Mouse (Mus musculus): ENCODE measurements around the gene Bik. TPM values are rescaled to one million over a fixed set of nuclear protein-coding genes. Genes with fewer than 3 reads are reported as not detected.

Bik gene
- total and polyA plus RNA-seq, 3 experiments, result 7.6 to 10.2 TPM; not detected in 1

GRCm38 (mm10) chr15:83563327-83563856, 36.7 kb downstream of the Bik start, which contains the start of the genes Tspo and Mcat (continued):
- no peak for TF ChIP-seq EP300 (IDR thresholded peaks at IDR 0.05; ENCODE audit: low read depth in 1 of 2, low read length in 2 of 2)
- TF ChIP-seq MYB (IDR thresholded peaks at IDR 0.05; ENCODE audit: low read depth, low read length), result no peak

GRCm38 (mm10) chr15:83563857-83564651, 37.4 kb downstream of the Bik start:
- Histone ChIP-seq H3K9ac (ENCODE audit: control insufficient read depth, low read depth, low read length, poor library complexity, severe bottlenecking) (peak overlapping the region; percentile 74), H3K27ac (ENCODE audit: control insufficient read depth, low read depth, low read length) (peak overlapping the region; percentile 58), H3K4me1 (ENCODE audit: control insufficient read depth in 1 of 2, insufficient read depth in 2 of 2, low read length in 2 of 2) (peaks cover 9 to 31% of the 10 kb centered on the region in 2 experiments), H3K4me3 (ENCODE audit: control insufficient read depth in 1 of 2, insufficient read depth in 1 of 2, low read depth in 2 of 2, low read length in 2 of 2) (peak overlapping the region; percentile 72 to 95), H3K9me3 (replicated peaks; ENCODE audit: insufficient read depth, low read length) (no peaks in the 10 kb centered on the region), H3K79me2 (ENCODE audit: control insufficient read depth, insufficient read depth, low read length, poor library complexity) (peaks cover 2% of the 10 kb centered on the region; the same call in 1 of the 2 replicates), H3K36me3 (ENCODE audit: control insufficient read depth in 1 of 2, insufficient read depth in 2 of 2, low read length in 2 of 2) (peaks cover 0 to 13% of the 10 kb centered on the region in 2 experiments; a peak in 2 of 4 replicates), H3K27me3 (ENCODE audit: control insufficient read depth in 1 of 2, insufficient read depth in 2 of 2, low read length in 2 of 2) (no peaks in the 10 kb centered on the region)
- TF ChIP-seq POLR2A (IDR thresholded peaks at IDR 0.05; ENCODE audit: control insufficient read depth in 1 of 2, insufficient read depth in 1 of 2, low read depth in 1 of 2, low read length in 2 of 2, poor library complexity in 1 of 2), result peak in 1 of 2 experiments; percentile 50; a peak in 2 of 4 replicates
- peak; percentile 82 for TF ChIP-seq SIN3A (IDR thresholded peaks at IDR 0.05; ENCODE audit: low read length)
- TF ChIP-seq USF2 (IDR thresholded peaks at IDR 0.05; ENCODE audit: borderline replicate concordance in 1 of 2, insufficient read depth in 1 of 2, low read depth in 1 of 2, low read length in 2 of 2), result no peak
- TF ChIP-seq SMC3 (IDR thresholded peaks at IDR 0.05; ENCODE audit: low read depth, low read length), result no peak
- TF ChIP-seq MAX (IDR thresholded peaks at IDR 0.05; ENCODE audit: low read length), result peak; percentile 45; the same call in 1 of the 2 replicates
- TF ChIP-seq MYC (IDR thresholded peaks at IDR 0.05; ENCODE audit: low read depth, low read length), result 0 out of 2 replicates have a peak, but pooled peaks have one; percentile 56
- TF ChIP-seq HCFC1 (IDR thresholded peaks at IDR 0.05; ENCODE audit: low read depth, low read length), result peak; percentile 59; the same call in 1 of the 2 replicates
- 0 out of 2 replicates have a peak, but pooled peaks have one; percentile 2 for TF ChIP-seq TCF12 (IDR thresholded peaks at IDR 0.05; ENCODE audit: low read depth, low read length)
- 0 out of 2 replicates have a peak, but pooled peaks have one; percentile 69 for TF ChIP-seq CHD1 (IDR thresholded peaks at IDR 0.05; ENCODE audit: low read depth, low read length)
- no peak for TF ChIP-seq POLR2AphosphoS5 (IDR thresholded peaks at IDR 0.05; ENCODE audit: borderline replicate concordance, low read depth, low read length)
- DNase-seq (ENCODE audit: low read depth, low spot score), result peak; percentile 74

DNA sequence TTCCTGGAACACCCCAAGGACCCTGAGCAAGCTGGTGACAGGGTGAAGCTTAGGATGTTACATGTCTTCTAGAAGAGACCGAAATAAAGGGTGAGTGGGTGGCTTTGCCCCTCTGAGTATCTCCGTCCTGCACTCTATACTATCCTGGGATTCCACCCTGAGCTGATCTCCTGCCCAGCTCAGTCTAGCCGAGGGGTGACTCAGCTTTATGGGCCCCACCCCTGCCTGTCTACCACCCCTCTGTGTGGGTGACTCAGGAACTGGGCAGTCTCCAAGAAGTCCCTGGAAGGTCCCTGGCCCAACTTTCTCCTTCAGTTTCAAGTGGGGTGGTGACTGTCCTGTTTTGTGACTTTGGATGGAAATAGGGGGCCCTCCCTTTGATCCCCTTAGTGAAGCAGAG, 38.8 kb downstream of the Bik start:
- TF ChIP-seq GATA1 (IDR thresholded peaks at IDR 0.05; ENCODE audit: low read depth, low read length) (no peak), KAT2A (conservative IDR thresholded peaks at IDR 0.05; ENCODE audit: low read depth, low read length) (no peak), TCF12 (IDR thresholded peaks at IDR 0.05; ENCODE audit: low read depth, low read length) (no peak), ZC3H11A (IDR thresholded peaks at IDR 0.05; ENCODE audit: low read depth, low read length) (no peak), NELFE (IDR thresholded peaks at IDR 0.05; ENCODE audit: low read depth, low read length) (no peak), EP300 (IDR thresholded peaks at IDR 0.05; ENCODE audit: low read depth in 1 of 2, low read length in 2 of 2) (peak in 1 of 2 experiments; percentile 24; a peak in 2 of 4 replicates), RCOR1 (IDR thresholded peaks at IDR 0.05; ENCODE audit: low read depth, low read length) (no peak), TBP (IDR thresholded peaks at IDR 0.05; ENCODE audit: low read depth, low read length) (no peak), NRF1 (IDR thresholded peaks at IDR 0.05; ENCODE audit: insufficient read depth, low read depth, low read length, poor library complexity, severe bottlenecking) (no peak)
- no peaks in the 10 kb centered on the region for H3K27me3 ChIP-seq (ENCODE audit: control insufficient read depth in 1 of 2, insufficient read depth in 2 of 2, low read length in 2 of 2)
- H3K4me1 ChIP-seq (ENCODE audit: control insufficient read depth in 1 of 2, insufficient read depth in 2 of 2, low read length in 2 of 2), result peaks cover 9 to 38% of the 10 kb centered on the region in 2 experiments
- DNase-seq (ENCODE audit: low read depth, low spot score), result peak; percentile 66
- peaks cover 2% of the 10 kb centered on the region; the same call in 1 of the 2 replicates for H3K79me2 ChIP-seq (ENCODE audit: control insufficient read depth, insufficient read depth, low read length, poor library complexity)
- peak overlapping the region; percentile 35 for H3K27ac ChIP-seq (ENCODE audit: control insufficient read depth, low read depth, low read length)
- peak overlapping the region; percentile 0 for H3K9ac ChIP-seq (ENCODE audit: control insufficient read depth, low read depth, low read length, poor library complexity, severe bottlenecking)
- H3K36me3 ChIP-seq (ENCODE audit: control insufficient read depth in 1 of 2, insufficient read depth in 2 of 2, low read length in 2 of 2), result peaks cover 0 to 13% of the 10 kb centered on the region in 2 experiments; a peak in 2 of 4 replicates
- H3K4me3 ChIP-seq (ENCODE audit: control insufficient read depth in 1 of 2, insufficient read depth in 1 of 2, low read depth in 2 of 2, low read length in 2 of 2), result peak overlapping the region in 1 of 2 experiments; percentile 27; a peak in 2 of 4 replicates
- H3K9me3 ChIP-seq (replicated peaks; ENCODE audit: insufficient read depth, low read length), result no peaks in the 10 kb centered on the region
